Mouse (Mus musculus) bone marrow macrophage, adult 2 months (primary cell): Measurements from ENCODE around the gene Micu2.

ENCODE experiments used
- CTCF ChIP-seq: IDR thresholded peaks from 2 replicates; pipeline ENCODE4 v1.5.1; 2012; ENCODE audit warnings: low read depth, mild to moderate bottlenecking, low read length, moderate library complexity
- POLR2A ChIP-seq: IDR thresholded peaks from 2 replicates; pipeline ENCODE4 v1.6.1; 2012; ENCODE audit warnings: mild to moderate bottlenecking, low read depth, low read length, borderline replicate concordance

GRCm38 (mm10) chr14:57989162-57989561, 9.9 kb downstream of the Micu2 start:
- TF ChIP-seq CTCF = no peak
- no peak for TF ChIP-seq POLR2A
